Mouse (Mus musculus): ENCODE results near the gene Msn. TPM values are rescaled to one million over a fixed set of nuclear protein-coding genes. Genes with fewer than 3 reads are reported as not detected.
A peak's percentile ranks its signal among the peaks of the same experiment; 100 is the strongest.

Msn gene
- 91.7 and 109 TPM in 2 replicates for polyA plus RNA-seq (2016; fragmentation: Nextera tagmentation; extraction: Ambion mirVana)

DNA sequence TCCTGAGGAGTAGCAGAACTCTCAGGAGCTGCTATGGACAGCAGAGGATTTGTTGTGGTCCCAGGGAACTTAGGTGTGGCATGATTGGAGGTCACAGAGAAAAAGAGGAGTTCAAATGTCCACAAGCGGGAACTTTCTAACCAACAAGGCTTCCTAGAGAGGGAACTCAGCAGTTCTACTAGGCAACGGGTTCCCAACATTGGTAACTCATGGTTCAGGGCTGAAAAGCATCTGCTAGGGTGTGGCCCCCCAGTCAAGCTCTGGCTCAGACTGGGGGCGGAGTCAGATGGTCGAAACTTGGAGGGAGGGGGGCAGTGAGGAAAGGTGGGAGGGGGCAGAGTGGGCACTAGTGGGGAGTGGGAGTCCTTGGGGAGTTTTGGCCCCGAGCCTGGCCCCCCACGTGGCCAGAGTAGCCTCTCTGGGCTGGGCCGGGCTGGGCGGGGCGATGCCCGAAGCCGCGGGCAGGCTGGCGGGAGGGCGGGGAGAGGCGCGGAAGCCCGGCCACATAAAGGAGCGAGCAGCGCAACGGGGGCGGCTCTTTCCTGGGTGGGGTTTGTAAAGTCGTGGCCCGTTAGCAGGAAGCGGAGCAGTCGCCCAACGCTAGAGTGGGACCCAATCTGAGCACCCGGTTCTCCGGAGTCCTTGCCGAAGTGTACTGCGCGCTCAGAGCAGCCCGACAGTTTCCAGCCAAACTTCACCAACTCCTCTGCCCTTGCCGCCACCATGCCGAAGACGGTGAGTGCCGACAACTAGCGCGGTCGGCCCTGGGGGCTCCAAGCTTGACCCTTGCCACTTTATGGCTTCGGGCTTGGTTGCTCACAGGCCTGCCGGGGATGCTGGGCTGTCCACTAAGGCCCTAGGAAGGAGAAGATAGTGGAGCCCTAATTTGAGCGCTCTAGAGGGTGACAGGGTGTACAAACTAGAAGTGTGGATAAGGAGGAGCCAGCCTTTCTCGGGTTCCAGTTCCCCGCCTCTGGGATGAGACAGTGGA, at the start of gene Msn:
Gene Msn (plus strand): TSS at position 534 of the 991 bp plus-strand sequence.
- H3K4me3 ChIP-seq, result peak within 1 kb of the TSS; percentile 65
- H3K27ac ChIP-seq (replicated peaks), result peak within 1 kb of the TSS; percentile 83
- peaks cover 35% of the 10 kb centered on the region for H3K27me3 ChIP-seq (replicated peaks; ENCODE audit: low read depth, poor library complexity, severe bottlenecking)
- peak; percentile 68 for DNase-seq (ENCODE audit: low spot score)
- H3K9me3 ChIP-seq, result no peaks in the 10 kb centered on the region
- 19% methylated on average over 43 of the region's 44 CpGs for WGBS
- peaks cover 9% of the 10 kb centered on the region; the same call in 1 of the 2 replicates for H3K4me1 ChIP-seq
- H3K36me3 ChIP-seq (replicated peaks), result no peaks in the 10 kb centered on the region

DNA sequence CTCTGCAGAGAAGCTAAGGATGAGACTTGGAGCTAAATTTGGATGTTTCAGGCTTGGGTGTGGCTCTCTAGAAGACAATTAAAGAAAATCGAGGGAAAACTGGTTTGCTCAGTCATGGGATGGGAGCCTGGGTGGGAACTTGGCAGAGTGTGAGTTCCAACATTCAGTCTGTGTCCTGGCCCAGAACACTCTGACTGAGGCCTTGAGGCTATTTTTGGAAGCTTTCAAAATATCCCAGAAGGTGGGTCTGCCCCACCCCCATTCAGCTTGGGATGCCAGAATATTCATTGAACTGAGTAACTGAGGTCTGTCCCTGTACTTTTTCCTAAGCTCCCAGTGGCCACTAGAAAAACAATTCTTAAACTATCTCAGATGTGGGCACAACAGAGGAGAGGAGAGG, 43.0 kb upstream of the Msn start:
- no peaks in the 10 kb centered on the region for H3K36me3 ChIP-seq (replicated peaks)
- H3K9me3 ChIP-seq, result no peaks in the 10 kb centered on the region
- H3K27me3 ChIP-seq (replicated peaks; ENCODE audit: low read depth, poor library complexity, severe bottlenecking), result peaks cover 11% of the 10 kb centered on the region
- WGBS, result 51% methylated on average over 1 of the region's 1 CpGs
- H3K27ac ChIP-seq (replicated peaks), result no peak overlapping the region
- H3K4me1 ChIP-seq, result no peaks in the 10 kb centered on the region
- H3K4me3 ChIP-seq, result no peak overlapping the region
- no peak for DNase-seq (ENCODE audit: low spot score)

DNA sequence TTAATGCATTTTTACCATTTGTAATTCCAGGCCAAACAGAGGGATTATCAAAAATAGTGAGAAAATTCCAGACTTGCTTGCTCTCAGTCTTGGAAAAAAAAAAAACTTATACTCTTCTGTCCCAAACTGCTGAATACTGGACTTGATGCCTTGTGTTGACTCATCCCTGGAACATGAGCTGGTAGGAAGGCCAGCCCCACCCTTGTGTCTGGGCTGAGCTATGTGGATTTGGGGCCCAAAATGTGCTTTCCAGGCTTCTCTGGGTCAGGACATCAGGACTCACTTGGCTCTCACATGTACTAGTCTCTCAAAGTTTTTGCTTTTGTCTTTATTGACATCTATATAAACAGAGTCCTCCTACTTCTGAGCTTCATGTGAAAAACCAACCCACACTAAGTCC, 18.1 kb upstream of the Msn start:
- Histone ChIP-seq H3K4me3 (no peak overlapping the region), H3K27me3 (replicated peaks; ENCODE audit: low read depth, poor library complexity, severe bottlenecking) (peaks cover 4% of the 10 kb centered on the region; the same call in 1 of the 2 replicates), H3K36me3 (replicated peaks) (no peaks in the 10 kb centered on the region), H3K9me3 (no peaks in the 10 kb centered on the region), H3K27ac (replicated peaks) (no peak overlapping the region), H3K4me1 (no peaks in the 10 kb centered on the region)
- DNase-seq (ENCODE audit: low spot score), result no peak

DNA sequence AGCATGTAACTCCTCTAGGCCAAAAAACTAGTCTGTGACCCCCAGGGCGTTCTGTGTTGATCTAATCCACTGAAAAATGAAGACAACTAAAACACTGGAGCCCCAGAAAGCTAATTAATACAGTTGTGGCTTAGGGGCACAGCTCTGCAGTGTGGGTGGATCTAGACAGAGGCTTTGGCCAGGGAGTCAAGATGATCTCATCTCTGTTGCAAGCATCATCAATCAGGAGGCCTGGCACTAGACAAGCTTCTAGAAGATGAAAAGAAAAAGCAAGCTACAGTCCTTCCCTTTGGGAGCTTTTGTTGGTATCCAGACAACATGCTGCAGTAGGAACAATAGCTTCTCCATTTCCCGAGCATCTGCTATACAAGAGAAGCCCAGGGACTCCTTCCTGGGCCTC, 9.6 kb upstream of the Msn start:
- Histone ChIP-seq H3K36me3 (replicated peaks) (no peaks in the 10 kb centered on the region), H3K4me1 (no peaks in the 10 kb centered on the region), H3K27me3 (replicated peaks; ENCODE audit: low read depth, poor library complexity, severe bottlenecking) (peaks cover 17% of the 10 kb centered on the region; the same call in 1 of the 2 replicates), H3K9me3 (no peaks in the 10 kb centered on the region), H3K27ac (replicated peaks) (no peak overlapping the region), H3K4me3 (no peak overlapping the region)
- 51% methylated on average over 2 of the region's 2 CpGs for WGBS
- no peak for DNase-seq (ENCODE audit: low spot score)

DNA sequence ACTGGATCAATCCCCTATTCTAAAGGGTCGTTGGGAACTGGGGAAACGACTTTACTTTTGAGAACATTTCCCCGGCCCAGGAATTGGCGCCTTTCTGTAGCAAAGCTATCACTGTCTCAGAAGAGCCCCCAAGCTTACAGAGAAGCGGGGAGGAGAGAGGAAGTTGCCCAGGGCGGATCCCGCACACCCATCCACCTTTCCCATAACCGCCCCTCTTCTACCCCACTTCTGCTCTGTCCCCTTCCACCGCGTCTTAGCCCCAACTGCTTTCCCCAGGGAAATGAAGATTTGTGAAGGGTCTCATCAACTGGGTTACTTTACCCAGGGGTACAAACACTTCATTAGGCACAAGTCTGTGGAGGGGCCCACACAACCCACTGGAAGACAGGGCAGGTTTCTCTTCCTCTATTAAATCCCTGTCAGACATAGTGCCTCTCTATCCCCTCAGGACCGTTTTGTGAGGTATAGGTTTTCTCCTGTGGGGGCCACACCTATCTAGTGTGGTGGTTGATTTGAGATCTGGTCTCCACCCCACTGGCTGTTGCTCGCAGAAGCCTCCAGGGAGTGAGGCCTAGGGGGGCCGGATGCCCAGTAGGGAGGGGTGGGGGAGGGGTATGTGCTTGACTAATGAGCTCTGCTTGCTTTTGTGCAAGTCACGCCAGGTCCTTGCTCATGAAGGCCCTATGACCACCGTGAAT, 820 bp downstream of the Msn start:
- Histone ChIP-seq H3K36me3 (replicated peaks) (no peaks in the 10 kb centered on the region), H3K4me1 (peaks cover 9% of the 10 kb centered on the region; the same call in 1 of the 2 replicates), H3K27ac (replicated peaks) (peak overlapping the region; percentile 83), H3K4me3 (peak overlapping the region; percentile 65), H3K27me3 (replicated peaks; ENCODE audit: low read depth, poor library complexity, severe bottlenecking) (peaks cover 35% of the 10 kb centered on the region), H3K9me3 (no peaks in the 10 kb centered on the region)
- DNase-seq (ENCODE audit: low spot score), result peak; percentile 55
- 15% methylated on average over 15 of the region's 15 CpGs for WGBS

DNA sequence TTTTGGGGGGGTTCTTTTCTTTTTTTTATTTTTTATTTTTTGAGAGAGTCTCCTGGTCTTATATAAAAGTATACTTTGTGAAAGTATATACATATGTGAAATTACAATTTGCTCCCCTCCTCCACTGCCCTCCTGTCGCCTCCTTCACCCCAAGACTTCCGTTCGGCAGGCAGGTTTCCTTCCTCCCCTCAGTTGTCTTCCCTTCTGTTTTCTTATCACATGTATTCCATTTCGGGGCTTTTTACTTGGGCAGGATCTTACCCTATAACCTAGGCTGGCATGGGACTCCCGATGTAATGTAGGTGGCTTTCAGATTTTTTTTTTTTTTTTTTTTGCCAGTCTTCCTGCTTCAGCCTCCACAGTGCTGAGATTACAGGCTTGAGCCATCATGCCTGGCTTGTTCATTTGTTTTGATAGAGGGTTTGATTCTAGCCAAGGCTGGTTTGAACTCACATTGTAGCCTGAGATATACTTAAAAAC, 1.7 kb downstream of the Msn start:
- Histone ChIP-seq H3K9me3 (no peaks in the 10 kb centered on the region), H3K4me1 (peaks cover 9% of the 10 kb centered on the region; the same call in 1 of the 2 replicates), H3K36me3 (replicated peaks) (no peaks in the 10 kb centered on the region), H3K27me3 (replicated peaks; ENCODE audit: low read depth, poor library complexity, severe bottlenecking) (peaks cover 31% of the 10 kb centered on the region), H3K4me3 (peak overlapping the region; percentile 65), H3K27ac (replicated peaks) (no peak overlapping the region)
- WGBS, result 45% methylated on average over 5 of the region's 5 CpGs
- DNase-seq (ENCODE audit: low spot score), result no peak

- no peak for DNase-seq (ENCODE audit: low spot score)
- H3K9me3 ChIP-seq, result no peaks in the 10 kb centered on the region
- H3K4me3 ChIP-seq, result no peak overlapping the region
- no peak overlapping the region for H3K27ac ChIP-seq (replicated peaks)
- 84% methylated on average over 2 of the region's 2 CpGs for WGBS
- peaks cover 9% of the 10 kb centered on the region; the same call in 1 of the 2 replicates for H3K4me1 ChIP-seq
- no peaks in the 10 kb centered on the region for H3K36me3 ChIP-seq (replicated peaks)
- H3K27me3 ChIP-seq (replicated peaks; ENCODE audit: low read depth, poor library complexity, severe bottlenecking), result peaks cover 20% of the 10 kb centered on the region
Measured at GRCm38 (mm10) chrX:96099003-96099402, 3.2 kb downstream of the Msn start.

- Histone ChIP-seq H3K4me3 (no peak overlapping the region), H3K27ac (replicated peaks) (no peak overlapping the region), H3K27me3 (replicated peaks; ENCODE audit: low read depth, poor library complexity, severe bottlenecking) (peaks cover 8% of the 10 kb centered on the region; the same call in 1 of the 2 replicates), H3K4me1 (peaks cover 3% of the 10 kb centered on the region), H3K36me3 (replicated peaks) (no peaks in the 10 kb centered on the region), H3K9me3 (no peaks in the 10 kb centered on the region)
- 57% methylated on average over 3 of the region's 3 CpGs for WGBS
- DNase-seq (ENCODE audit: low spot score), result peak; percentile 20
Measured at GRCm38 (mm10) chrX:96107427-96108291, 11.8 kb downstream of the Msn start.

DNA sequence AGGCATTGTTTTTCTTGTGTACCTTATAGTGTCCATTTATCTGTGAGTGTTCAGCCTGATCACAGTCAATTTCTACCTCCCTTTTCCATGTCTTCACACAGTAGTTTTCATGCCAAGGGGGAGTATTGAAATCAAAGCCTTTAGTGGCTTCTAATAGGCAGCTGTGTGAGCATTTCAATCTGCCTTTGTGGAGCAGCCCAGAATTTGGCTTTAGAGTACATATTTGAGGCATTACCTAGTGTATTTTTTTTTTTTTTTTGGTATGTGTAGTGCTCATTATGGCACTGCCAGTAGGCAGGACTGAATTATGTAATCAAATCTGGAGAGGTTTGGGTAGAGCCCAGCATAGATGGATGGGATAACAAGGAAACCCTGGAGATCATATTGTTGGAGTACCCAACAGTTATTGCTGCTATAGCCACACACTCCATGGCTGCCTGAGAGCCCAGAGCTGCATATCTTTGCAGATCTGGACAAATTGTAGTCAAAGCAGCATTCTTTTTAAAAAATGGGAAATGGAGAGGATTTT, 17.3 kb downstream of the Msn start:
- H3K36me3 ChIP-seq (replicated peaks), result peaks cover 3% of the 10 kb centered on the region; the same call in 1 of the 2 replicates
- no peak overlapping the region for H3K4me3 ChIP-seq
- no peak for DNase-seq (ENCODE audit: low spot score)
- H3K4me1 ChIP-seq, result no peaks in the 10 kb centered on the region
- H3K9me3 ChIP-seq, result no peaks in the 10 kb centered on the region
- no peak overlapping the region for H3K27ac ChIP-seq (replicated peaks)
- peaks cover 14% of the 10 kb centered on the region; the same call in 1 of the 2 replicates for H3K27me3 ChIP-seq (replicated peaks; ENCODE audit: low read depth, poor library complexity, severe bottlenecking)

GRCm38 (mm10) chrX:96115501-96115900, 19.7 kb downstream of the Msn start:
- Histone ChIP-seq H3K4me3 (no peak overlapping the region), H3K36me3 (replicated peaks) (peaks cover 3% of the 10 kb centered on the region; the same call in 1 of the 2 replicates), H3K27ac (replicated peaks) (no peak overlapping the region), H3K9me3 (no peaks in the 10 kb centered on the region), H3K4me1 (no peaks in the 10 kb centered on the region), H3K27me3 (replicated peaks; ENCODE audit: low read depth, poor library complexity, severe bottlenecking) (peaks cover 12% of the 10 kb centered on the region; the same call in 1 of the 2 replicates)
- DNase-seq (ENCODE audit: low spot score), result no peak

DNA sequence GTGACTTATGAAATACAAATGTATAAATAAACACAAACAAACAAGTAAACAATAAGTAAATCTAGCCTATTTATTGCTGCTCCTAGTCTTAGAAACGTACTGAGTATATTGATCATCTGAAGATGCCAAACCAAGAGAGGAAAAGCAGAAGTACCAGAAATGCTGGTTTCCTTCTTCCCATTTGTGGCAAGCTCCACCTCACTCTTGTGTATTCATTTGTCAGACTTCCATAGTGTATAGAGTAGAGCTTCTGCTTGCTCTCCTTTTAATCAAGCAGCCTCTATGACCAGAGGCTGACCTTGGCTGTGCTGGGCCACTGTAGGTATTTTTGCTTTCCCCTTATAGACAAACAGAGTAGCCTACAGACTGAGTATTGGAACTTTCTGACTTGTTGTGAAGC, 21.5 kb downstream of the Msn start:
- no peak overlapping the region for H3K4me3 ChIP-seq
- no peak overlapping the region for H3K27ac ChIP-seq (replicated peaks)
- peaks cover 3% of the 10 kb centered on the region; the same call in 1 of the 2 replicates for H3K36me3 ChIP-seq (replicated peaks)
- WGBS, result 88% methylated on average over 1 of the region's 1 CpGs
- H3K4me1 ChIP-seq, result no peaks in the 10 kb centered on the region
- H3K27me3 ChIP-seq (replicated peaks; ENCODE audit: low read depth, poor library complexity, severe bottlenecking), result peaks cover 12% of the 10 kb centered on the region; the same call in 1 of the 2 replicates
- no peaks in the 10 kb centered on the region for H3K9me3 ChIP-seq
- DNase-seq (ENCODE audit: low spot score), result no peak
